Mouse (Mus musculus): ENCODE results near the gene Tkfc. TPM values are rescaled to one million over a fixed set of nuclear protein-coding genes. Genes with fewer than 3 reads are reported as not detected.

The Tkfc gene
- polyA plus RNA-seq, 1 experiment from 2014 or later, result 26.8 TPM

DNA sequence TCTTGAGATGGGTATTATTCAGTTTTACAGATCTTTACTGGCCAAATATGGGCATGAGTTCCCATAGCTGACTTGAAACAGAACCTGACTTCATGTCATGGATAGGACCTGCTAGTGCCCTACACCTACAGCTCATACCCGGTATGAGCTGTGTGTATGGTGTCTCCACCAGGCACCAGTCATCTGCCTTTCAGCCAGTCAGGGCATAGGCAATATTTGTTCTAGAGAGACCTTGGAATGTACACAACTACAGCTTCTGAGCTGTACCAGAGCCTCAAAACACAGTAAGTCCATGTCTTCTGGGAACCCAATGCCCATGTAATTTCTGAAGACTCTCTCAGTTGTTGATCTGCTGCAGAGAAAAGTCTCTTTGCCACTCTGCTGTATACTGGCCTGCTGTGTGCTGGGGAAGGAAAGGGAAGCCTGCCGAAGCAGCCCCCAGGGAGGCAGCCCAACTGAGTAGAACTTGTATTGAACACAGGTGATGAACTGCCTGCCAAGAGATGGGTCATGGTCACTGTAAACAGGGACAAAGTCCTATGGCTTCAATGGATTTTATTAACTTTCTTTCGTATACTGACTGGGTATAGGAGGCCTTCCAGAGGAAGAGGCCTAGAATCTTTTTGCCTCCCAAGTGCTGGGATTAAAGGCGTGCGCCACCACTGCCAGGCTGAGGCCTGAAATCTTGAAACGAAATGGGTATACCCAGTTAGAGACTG, 13.6 kb downstream of the Tkfc start:
- H3K4me1 ChIP-seq (replicated peaks; ENCODE audit: control insufficient read depth, insufficient read depth, low read length), result no peaks in the 10 kb centered on the region
- no peak overlapping the region for H3K4me2 ChIP-seq (replicated peaks)
- DNase-seq (ENCODE audit: low spot score), result no peak
- H3K9ac ChIP-seq, result no peak overlapping the region
- ATAC-seq (ENCODE audit: low FRiP score), result no peak
- no peaks in the 10 kb centered on the region for H3K9me3 ChIP-seq (ENCODE audit: control insufficient read depth, low read length)
- WGBS, result 90% methylated on average over 6 of the region's 6 CpGs
- no peak overlapping the region for H3K4me3 ChIP-seq (replicated peaks; ENCODE audit: low read length)
- peaks cover 44% of the 10 kb centered on the region for H3K36me3 ChIP-seq (replicated peaks; ENCODE audit: control insufficient read depth, insufficient read depth)
- H3K27ac ChIP-seq, result no peak overlapping the region
- H3K27me3 ChIP-seq (ENCODE audit: control insufficient read depth, insufficient read depth, low read length), result no peaks in the 10 kb centered on the region

DNA sequence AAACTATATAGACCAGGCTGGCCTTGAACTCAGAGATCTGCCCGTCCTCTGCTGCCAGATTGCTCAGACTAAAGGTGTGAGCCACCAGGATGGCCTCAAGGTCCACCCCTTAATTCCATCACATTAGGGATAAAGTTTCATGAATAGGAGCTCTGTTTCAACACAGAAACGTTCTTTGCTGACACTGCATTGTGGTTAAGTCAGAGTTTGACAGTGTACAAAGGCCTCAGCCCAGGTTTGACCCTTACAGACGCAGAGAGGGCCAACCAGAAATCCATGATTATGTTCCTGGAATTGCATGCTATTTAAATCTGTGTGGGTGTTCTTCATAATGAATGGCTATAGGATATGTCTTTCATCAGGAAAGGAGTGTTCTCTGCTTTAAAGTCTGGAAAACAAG, 15.2 kb downstream of the Tkfc start:
- no peak for ATAC-seq (ENCODE audit: low FRiP score)
- 71% methylated on average over 3 of the region's 3 CpGs for WGBS
- no peak for DNase-seq (ENCODE audit: low spot score)
- no peak overlapping the region for H3K4me3 ChIP-seq (replicated peaks; ENCODE audit: low read length)
- no peaks in the 10 kb centered on the region for H3K27me3 ChIP-seq (ENCODE audit: control insufficient read depth, insufficient read depth, low read length)
- H3K27ac ChIP-seq, result no peak overlapping the region
- no peak overlapping the region for H3K4me2 ChIP-seq (replicated peaks)
- H3K4me1 ChIP-seq (replicated peaks; ENCODE audit: control insufficient read depth, insufficient read depth, low read length), result no peaks in the 10 kb centered on the region
- H3K9ac ChIP-seq, result no peak overlapping the region
- H3K36me3 ChIP-seq (replicated peaks; ENCODE audit: control insufficient read depth, insufficient read depth), result peaks cover 34% of the 10 kb centered on the region
- no peaks in the 10 kb centered on the region for H3K9me3 ChIP-seq (ENCODE audit: control insufficient read depth, low read length)

DNA sequence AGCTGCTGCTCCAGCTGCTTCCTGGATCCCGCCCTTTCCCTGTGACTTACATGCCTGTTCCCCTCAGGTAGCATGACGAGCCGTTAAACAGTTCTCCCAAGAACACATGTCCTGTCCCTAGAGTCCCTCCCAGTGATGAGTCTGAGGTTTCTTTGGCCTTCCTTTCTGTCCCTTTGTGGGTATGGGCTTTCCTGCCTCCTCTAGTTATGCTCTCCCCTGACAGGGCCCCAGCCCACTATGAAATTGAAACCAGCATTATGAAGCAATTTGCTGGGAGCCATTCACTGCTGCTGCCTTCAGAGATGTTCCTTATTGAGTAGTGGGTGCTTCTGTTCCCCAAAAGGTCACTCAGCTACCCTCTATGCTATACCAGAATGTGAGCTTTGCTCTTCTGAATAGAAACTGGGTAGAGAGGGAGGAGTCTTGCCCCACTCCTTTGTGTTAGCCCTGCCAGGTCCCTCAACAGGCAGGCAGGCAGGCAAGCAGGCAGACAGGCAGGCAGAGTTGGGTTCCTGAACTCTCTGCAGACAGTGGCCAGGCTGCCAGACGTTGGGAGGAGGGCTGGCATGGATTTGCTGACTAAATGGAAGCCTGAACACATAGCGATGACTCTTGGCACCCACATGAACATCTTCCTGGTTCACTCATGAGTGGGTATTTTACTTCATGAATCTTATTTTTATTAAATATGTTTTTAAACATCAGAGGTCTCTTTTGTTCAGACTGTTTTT, 16.2 kb downstream of the Tkfc start:
- DNase-seq (ENCODE audit: low spot score), result no peak
- peaks cover 28% of the 10 kb centered on the region for H3K36me3 ChIP-seq (replicated peaks; ENCODE audit: control insufficient read depth, insufficient read depth)
- H3K9ac ChIP-seq, result no peak overlapping the region
- no peak overlapping the region for H3K27ac ChIP-seq
- 55% methylated on average over 5 of the region's 5 CpGs for WGBS
- no peak overlapping the region for H3K4me3 ChIP-seq (replicated peaks; ENCODE audit: low read length)
- no peaks in the 10 kb centered on the region for H3K4me1 ChIP-seq (replicated peaks; ENCODE audit: control insufficient read depth, insufficient read depth, low read length)
- no peaks in the 10 kb centered on the region for H3K9me3 ChIP-seq (ENCODE audit: control insufficient read depth, low read length)
- no peak for ATAC-seq (ENCODE audit: low FRiP score)
- H3K27me3 ChIP-seq (ENCODE audit: control insufficient read depth, insufficient read depth, low read length), result no peaks in the 10 kb centered on the region
- no peak overlapping the region for H3K4me2 ChIP-seq (replicated peaks)

DNA sequence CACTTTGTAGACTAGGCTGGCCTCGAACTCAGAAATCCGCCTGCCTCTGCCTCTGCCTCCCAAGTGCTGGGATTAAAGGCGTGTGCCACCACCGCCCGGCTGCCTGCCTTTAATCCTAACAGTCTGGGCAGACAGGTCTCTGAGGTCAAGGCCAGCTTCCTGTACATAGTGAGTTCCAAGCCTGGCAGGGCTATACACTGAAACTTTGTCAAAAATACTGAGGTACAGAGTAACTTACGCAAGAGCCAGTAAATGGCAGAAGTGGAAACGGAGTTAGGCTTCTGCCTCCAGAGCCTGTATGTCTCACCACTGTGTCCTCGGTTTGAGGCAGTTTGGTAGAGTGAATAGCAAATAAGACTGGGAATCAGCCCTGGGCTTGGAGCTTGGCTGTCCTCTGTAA, 18.2 kb downstream of the Tkfc start:
- Histone ChIP-seq H3K9me3 (ENCODE audit: control insufficient read depth, low read length) (no peaks in the 10 kb centered on the region), H3K27ac (no peak overlapping the region), H3K4me1 (replicated peaks; ENCODE audit: control insufficient read depth, insufficient read depth, low read length) (no peaks in the 10 kb centered on the region), H3K36me3 (replicated peaks; ENCODE audit: control insufficient read depth, insufficient read depth) (peaks cover 25% of the 10 kb centered on the region), H3K9ac (no peak overlapping the region), H3K27me3 (ENCODE audit: control insufficient read depth, insufficient read depth, low read length) (no peaks in the 10 kb centered on the region), H3K4me2 (replicated peaks) (no peak overlapping the region), H3K4me3 (replicated peaks; ENCODE audit: low read length) (no peak overlapping the region)
- no peak for DNase-seq (ENCODE audit: low spot score)
- WGBS, result 91% methylated on average over 8 of the region's 8 CpGs
- ATAC-seq (ENCODE audit: low FRiP score), result no peak

DNA sequence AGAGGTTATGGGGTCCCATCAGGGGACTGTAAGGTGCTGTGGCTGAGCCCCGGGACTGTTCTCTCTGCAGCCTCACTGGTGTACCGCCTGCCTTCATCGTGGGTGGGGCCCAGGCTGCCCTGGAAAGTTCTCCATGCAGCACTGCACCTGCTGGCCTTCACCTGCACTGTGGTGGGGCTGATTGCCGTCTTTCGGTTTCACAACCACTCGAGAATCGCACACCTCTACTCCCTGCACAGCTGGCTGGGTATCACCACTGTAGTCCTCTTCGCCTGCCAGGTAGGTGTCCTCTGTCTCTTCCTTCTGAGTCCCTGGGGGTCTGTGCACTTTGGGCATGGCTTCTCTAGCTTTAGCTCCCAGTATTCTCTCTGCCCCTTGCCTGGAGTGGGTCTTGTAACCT, 20.3 kb downstream of the Tkfc start:
- Histone ChIP-seq H3K4me2 (replicated peaks) (no peak overlapping the region), H3K9ac (no peak overlapping the region), H3K36me3 (replicated peaks; ENCODE audit: control insufficient read depth, insufficient read depth) (peaks cover 15% of the 10 kb centered on the region), H3K4me1 (replicated peaks; ENCODE audit: control insufficient read depth, insufficient read depth, low read length) (no peaks in the 10 kb centered on the region), H3K9me3 (ENCODE audit: control insufficient read depth, low read length) (no peaks in the 10 kb centered on the region), H3K4me3 (replicated peaks; ENCODE audit: low read length) (no peak overlapping the region), H3K27ac (no peak overlapping the region), H3K27me3 (ENCODE audit: control insufficient read depth, insufficient read depth, low read length) (no peaks in the 10 kb centered on the region)
- WGBS, result 86% methylated on average over 8 of the region's 8 CpGs
- ATAC-seq (ENCODE audit: low FRiP score), result no peak
- no peak for DNase-seq (ENCODE audit: low spot score)

DNA sequence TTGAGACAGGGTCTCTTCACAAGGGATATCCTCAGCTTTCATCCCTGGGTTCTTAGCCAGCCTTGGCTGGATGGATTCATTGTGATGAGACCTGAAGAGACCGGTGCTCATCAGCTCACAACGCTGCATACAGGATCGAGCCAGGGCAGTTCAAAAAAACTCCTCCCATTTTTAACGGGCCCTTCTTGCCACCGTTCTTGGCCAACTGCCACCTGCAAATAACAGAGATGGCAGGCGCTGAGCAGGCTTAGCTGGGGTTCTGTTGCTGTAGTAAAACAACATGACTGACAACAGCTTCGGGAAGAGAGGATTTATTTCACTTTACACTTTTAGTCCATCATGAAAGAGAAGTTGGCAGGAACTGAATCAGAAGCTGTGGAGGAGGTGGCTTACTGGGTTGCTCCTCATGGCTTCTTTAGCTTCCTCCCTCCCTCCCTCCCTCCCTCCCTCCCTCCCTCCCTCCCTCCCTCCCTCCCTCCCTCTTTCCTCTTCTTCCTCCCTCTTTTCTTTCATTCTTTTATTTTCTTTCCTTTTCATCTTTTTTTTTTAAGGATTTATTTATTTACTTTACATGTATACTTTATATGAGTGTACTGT, 21.8 kb downstream of the Tkfc start:
- WGBS, result 73% methylated on average over 7 of the region's 7 CpGs
- Histone ChIP-seq H3K4me3 (replicated peaks; ENCODE audit: low read length) (no peak overlapping the region), H3K36me3 (replicated peaks; ENCODE audit: control insufficient read depth, insufficient read depth) (peaks cover 15% of the 10 kb centered on the region), H3K9ac (no peak overlapping the region), H3K4me1 (replicated peaks; ENCODE audit: control insufficient read depth, insufficient read depth, low read length) (no peaks in the 10 kb centered on the region; the same call in 1 of the 2 replicates), H3K27ac (no peak overlapping the region), H3K27me3 (ENCODE audit: control insufficient read depth, insufficient read depth, low read length) (no peaks in the 10 kb centered on the region), H3K9me3 (ENCODE audit: control insufficient read depth, low read length) (no peaks in the 10 kb centered on the region), H3K4me2 (replicated peaks) (no peak overlapping the region)
- ATAC-seq (ENCODE audit: low FRiP score) (no peak), DNase-seq (ENCODE audit: low spot score) (no peak)

DNA sequence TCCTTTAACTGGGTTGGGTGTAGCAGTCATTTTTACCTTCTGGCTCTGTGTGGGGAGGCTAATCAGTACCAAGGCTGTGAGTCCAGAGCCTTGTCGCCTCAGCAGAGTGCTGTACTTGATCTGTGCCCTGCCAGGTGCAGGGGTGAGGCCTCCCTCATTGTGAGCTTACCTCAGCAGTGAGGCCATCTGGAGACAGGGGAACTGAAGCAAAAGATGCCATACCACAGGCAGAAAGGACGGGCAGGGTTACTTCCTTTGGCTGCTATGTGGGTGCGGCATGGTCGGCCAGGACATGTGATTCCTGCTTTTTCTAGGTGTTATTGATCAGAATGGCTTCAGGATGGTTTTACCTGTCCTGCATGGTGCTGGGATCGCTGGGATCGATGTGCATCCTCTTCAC, 23.5 kb downstream of the Tkfc start:
- H3K36me3 ChIP-seq (replicated peaks; ENCODE audit: control insufficient read depth, insufficient read depth), result peaks cover 15% of the 10 kb centered on the region
- no peak for ATAC-seq (ENCODE audit: low FRiP score)
- no peaks in the 10 kb centered on the region for H3K27me3 ChIP-seq (ENCODE audit: control insufficient read depth, insufficient read depth, low read length)
- H3K4me1 ChIP-seq (replicated peaks; ENCODE audit: control insufficient read depth, insufficient read depth, low read length), result peaks cover 10% of the 10 kb centered on the region
- H3K9ac ChIP-seq, result no peak overlapping the region
- DNase-seq (ENCODE audit: low spot score), result no peak
- H3K4me3 ChIP-seq (replicated peaks; ENCODE audit: low read length), result no peak overlapping the region
- whole genome bisulfite sequencing, result 89% methylated on average over 6 of the region's 6 CpGs
- no peak overlapping the region for H3K4me2 ChIP-seq (replicated peaks)
- H3K9me3 ChIP-seq (ENCODE audit: control insufficient read depth, low read length), result no peaks in the 10 kb centered on the region
- H3K27ac ChIP-seq, result no peak overlapping the region

DNA sequence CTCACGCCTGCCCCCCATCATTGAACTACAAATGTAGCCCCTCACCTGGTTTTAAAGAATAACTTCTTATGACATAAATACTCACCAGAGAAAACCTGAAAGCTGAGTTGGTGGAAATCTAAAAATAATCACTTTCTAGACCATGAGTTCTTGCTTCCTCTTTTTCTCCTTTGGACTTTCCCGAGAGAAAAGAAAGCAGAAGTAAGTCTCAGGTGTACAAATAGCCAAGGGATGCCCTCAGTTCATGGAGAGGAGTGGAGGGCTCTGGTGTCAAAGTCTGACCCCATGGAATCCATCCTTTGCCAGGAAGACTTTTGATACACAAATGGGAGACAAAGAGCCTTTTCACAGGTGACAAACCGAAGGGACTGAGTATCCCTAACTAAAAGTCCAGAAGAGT, 24.7 kb downstream of the Tkfc start:
- WGBS, result 91% methylated on average over 3 of the region's 3 CpGs
- Histone ChIP-seq H3K9me3 (ENCODE audit: control insufficient read depth, low read length) (no peaks in the 10 kb centered on the region), H3K4me2 (replicated peaks) (no peak overlapping the region), H3K4me1 (replicated peaks; ENCODE audit: control insufficient read depth, insufficient read depth, low read length) (peaks cover 17% of the 10 kb centered on the region), H3K27me3 (ENCODE audit: control insufficient read depth, insufficient read depth, low read length) (no peaks in the 10 kb centered on the region), H3K9ac (no peak overlapping the region), H3K4me3 (replicated peaks; ENCODE audit: low read length) (no peak overlapping the region), H3K36me3 (replicated peaks; ENCODE audit: control insufficient read depth, insufficient read depth) (peaks cover 15% of the 10 kb centered on the region; the same call in 1 of the 2 replicates), H3K27ac (no peak overlapping the region)
- DNase-seq (ENCODE audit: low spot score) (no peak), ATAC-seq (ENCODE audit: low FRiP score) (no peak)

DNA sequence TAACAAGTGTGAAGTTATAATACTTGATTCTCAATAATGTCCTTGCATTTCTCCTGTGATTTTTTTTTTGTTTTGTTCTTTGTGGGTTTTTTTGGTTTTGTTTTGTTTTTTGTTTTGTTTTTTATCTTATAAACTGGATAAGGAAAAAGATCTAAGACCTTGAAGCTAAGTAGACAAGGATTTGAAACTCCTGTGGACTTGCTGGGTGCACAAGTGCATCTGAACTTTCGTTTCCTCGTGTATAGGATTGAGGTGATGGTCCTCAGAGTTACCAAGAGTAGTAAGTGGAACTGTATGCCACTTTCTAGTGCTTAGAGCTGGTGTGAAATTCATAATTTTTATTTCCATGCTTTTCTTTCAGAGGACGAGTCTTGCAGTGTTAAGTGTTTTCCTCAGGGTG, 25.4 kb downstream of the Tkfc start:
- H3K4me1 ChIP-seq (replicated peaks; ENCODE audit: control insufficient read depth, insufficient read depth, low read length), result peaks cover 17% of the 10 kb centered on the region
- H3K9ac ChIP-seq, result no peak overlapping the region
- no peak for DNase-seq (ENCODE audit: low spot score)
- no peaks in the 10 kb centered on the region for H3K9me3 ChIP-seq (ENCODE audit: control insufficient read depth, low read length)
- no peaks in the 10 kb centered on the region for H3K27me3 ChIP-seq (ENCODE audit: control insufficient read depth, insufficient read depth, low read length)
- ATAC-seq (ENCODE audit: low FRiP score), result no peak
- 87% methylated on average over 3 of the region's 3 CpGs for WGBS
- H3K36me3 ChIP-seq (replicated peaks; ENCODE audit: control insufficient read depth, insufficient read depth), result peaks cover 14% of the 10 kb centered on the region
- no peak overlapping the region for H3K27ac ChIP-seq
- no peak overlapping the region for H3K4me3 ChIP-seq (replicated peaks; ENCODE audit: low read length)
- H3K4me2 ChIP-seq (replicated peaks), result no peak overlapping the region

Measured in hindbrain, embryonic 14.5 days (tissue).